Mouse (Mus musculus) retina, embryonic 14.5 days (tissue): ENCODE results near the gene Cd37.
"Not testable (repeated sequence)": the region's sequence is repeated elsewhere in the genome, so short reads cannot be mapped to it uniquely, and the experiment has no call there.

Source experiments
- DNase-seq: peaks from one replicate; pipeline ENCODE4 v3.0.0-alpha.2; 2015; ENCODE audit warnings: low spot score

Gene Cd37

DNA sequence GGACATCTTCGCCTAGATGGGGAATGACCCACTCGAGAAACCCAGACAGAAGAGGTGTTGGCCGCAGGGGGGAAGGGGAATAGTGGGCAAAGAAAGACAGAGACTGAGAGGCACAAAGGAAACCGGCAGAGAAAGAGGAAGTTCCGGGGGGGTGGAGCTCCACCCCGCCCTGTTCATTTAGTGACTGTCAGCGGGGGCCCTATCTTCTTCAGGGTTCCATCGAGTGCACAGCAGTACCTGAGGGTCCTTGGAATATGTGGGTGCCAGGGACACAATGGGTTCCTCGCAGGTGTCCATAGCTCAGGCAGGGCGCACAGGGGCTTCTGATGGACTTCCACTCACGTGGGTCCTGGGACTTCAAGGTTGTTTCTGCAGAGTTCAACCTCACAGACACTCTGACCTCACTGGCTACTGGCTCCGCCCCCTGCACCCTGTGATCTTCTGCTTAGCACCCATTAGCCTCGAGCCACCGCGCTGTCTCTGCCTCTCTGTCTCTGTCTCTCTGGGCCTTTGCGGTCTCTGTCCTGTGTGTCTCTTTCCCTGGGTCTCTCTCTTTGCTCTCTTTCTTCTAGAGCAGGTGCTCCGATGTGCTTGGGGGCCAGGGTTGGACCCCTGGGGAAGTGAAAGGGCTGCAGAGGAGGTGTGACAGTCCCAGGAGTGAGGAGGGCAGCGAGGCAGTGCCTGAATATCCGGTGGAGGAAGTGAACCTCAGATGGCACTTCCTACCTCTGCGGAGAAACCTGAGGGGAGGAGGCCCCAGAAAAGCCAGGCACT, at the start of gene Cd37:
Gene Cd37, minus strand, starts transcription at position 393 of the 774 bp plus-strand sequence.
- DNase-seq, result no peak

DNA sequence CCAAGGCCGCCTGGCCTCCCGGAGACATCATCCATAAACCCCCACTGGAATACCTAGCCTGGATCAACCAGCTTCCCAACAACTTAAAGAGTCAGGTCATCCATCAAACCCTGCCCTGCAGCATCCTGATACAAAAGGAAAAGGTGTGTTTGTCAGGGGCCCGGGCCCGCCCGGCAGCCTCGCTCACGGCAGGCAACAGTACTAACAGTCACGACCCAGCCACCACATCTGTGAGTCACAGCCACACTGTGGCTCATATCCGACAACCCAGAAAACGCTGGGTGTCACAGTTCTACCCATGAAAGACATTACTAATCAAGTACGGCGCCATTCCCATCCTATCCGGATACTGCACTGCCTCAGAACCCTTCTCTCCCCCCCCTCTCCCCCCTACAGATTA, 47.6 kb upstream of the Cd37 start:
- DNase-seq, result no peak

DNA sequence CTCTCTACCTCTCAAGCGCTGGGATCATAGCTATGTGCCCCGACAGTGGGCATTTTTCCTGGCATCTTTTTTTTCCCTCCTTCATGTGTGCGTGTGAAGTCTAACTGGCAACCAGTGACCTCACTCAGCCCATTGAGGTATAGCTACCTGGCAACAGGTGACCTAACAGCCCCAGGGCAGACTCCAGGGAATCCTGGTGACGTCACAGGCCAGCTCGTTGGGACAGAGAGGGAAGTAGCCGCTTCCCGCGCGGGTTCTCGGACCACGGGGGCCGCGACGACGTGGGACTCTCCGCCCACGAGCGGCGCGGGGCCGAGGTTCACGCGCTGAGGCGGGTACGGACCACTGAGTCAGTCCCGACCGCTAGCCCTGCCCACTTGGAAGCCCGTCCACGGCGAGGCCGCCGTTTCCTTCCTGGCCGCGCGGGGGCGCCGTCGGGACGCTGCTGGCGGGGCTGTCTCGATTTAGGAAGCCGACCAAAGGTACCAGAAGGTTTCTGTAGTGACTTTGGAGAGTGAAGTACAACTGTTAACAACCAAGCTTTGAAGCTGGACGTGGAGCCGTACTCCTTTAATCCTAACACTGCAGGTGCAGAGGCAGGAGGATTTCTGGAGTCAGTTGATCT, 38.3 kb upstream of the Cd37 start, which contains the start of gene Slc6a21:
Gene Slc6a21, plus strand, starts transcription at position 378 of the 625 bp plus-strand sequence.
- DNase-seq, result peak; percentile 68

DNA sequence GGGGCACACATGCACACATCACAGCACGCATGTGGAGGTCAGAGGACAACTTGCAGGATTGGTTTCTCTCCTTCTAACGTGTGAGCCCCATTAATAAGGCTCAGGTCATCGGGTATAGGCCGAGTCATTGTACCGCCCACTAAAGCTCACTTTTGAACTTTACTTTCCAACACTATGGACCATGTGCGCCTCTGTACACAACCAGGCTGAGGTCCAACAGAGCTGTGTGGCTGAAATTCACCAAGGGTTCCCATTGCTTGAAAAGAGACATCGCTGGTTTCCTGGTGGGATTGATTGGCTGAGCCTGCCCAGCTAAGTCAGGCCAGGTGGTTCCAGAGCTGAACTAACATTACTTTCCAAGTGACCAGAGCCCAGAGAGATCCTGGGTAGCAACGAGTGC, 34.8 kb upstream of the Cd37 start:
- no peak for DNase-seq

DNA sequence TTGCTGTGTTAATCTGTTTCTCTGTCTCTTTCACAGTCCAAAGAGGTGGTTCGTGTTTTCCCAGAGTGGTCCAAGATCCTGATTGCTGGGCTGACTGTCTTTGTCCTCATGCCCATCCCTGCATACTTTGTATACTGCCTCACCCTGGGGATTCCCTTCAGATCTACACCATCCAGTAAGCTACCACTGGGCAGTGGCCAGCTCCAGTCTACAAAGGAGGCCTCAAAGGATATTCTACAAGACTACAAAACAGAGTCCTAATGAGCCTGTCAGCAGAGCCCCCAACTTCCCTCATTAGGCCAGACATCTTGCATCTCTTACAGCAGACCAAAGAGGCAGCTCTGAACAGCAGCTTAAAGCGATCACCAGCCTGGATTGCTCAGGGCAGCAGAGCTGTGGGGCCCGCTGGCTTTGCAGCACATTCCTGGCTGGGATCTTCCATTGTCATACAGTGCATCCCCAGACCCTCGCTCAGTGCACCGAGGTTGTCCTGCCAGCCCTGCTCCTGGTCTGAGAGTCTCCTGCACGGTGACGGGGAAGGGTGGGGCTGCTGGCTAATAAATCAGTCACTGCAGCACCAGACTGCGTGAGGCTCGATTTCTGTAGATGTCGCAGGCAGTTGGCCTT, 34.0 kb upstream of the Cd37 start:
- peak; percentile 29 for DNase-seq

DNA sequence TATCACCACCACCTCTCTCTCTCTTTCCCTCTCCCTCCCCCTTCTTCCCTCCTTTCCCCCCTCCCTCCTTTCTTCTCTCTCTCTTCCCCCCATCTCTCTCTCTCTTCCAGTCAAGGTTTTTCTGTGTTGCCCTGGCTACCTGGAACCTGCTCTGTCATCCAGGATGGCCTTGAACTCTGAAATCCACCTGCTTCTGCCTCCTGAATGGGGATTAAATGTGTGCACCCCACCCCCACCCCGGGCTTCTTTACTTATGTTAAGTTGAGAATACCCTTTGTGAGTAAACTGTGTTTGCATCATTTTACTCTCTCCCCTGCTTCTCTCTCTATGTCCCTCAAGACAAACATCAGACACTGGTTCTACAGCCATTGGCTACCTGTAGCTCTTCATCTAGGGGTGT, 26.6 kb upstream of the Cd37 start:
- no peak for DNase-seq

DNA sequence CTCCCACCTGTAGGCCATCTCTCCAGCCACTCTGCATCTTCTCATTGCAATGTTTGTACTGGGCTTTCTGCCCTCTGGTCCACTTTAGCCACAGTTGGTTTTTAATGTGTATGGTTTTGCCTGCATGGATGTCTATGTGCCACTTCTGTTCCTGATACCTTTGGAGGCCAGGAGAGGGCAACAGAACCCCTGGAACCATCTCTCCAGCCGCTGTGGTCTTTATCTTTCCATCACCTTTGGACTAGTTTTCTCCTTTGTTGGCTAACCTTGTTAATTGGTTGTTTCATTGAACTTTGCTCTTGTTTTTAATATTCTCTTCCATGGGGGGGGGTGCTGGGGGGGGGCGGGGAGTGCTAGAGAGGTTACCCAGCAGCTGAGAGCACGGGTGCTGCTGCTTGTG, 25.4 kb upstream of the Cd37 start:
- no peak for DNase-seq

DNA sequence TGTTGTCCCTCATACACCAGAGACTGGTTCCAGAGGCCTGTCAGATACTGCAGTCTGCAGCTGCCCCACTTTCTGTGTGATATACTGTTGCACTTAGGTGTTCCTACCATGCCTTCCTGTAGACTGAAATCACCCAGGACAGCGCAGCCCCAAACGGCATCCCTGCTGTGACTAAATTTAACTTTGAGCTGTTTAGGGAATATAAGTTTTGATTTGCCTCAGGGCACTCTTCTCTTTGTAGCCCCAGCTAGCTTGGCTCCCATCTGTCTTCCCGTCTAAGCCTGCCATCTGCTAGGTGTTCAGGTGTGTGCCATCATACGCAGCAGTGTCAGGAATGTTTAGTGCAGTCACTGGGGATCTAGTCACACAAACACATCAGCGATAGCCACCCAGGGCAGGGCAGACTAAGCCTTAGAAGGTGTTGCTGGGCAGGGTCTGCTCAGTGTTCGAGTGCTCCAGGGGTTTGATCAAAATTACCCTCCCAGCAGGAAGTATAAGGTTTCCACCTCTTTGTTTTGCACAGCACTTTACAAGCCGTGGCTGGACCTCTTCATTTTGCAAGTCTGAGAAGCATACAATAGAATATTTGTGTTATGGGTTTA, 24.2 kb upstream of the Cd37 start:
- DNase-seq, result no peak

DNA sequence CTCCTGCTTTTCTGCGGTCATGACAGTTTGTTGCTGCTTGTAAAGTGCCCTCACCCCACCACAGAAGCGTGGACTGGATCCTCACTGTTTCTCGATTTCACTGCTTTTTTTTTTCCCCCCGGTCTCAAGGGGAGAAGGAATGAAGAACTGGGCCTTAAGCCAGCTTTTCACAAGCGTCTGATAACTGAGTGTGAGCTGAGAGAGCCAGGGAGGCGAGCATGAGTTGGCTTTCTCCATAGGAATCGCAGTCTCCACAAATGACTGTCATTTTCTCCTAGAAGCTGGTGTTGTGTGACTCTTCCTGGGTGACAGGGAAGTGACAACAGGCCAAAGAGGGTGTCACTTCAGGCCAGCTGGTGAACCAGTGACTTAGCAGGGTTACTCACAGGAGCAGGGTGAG, 23.4 kb upstream of the Cd37 start:
- no peak for DNase-seq

DNA sequence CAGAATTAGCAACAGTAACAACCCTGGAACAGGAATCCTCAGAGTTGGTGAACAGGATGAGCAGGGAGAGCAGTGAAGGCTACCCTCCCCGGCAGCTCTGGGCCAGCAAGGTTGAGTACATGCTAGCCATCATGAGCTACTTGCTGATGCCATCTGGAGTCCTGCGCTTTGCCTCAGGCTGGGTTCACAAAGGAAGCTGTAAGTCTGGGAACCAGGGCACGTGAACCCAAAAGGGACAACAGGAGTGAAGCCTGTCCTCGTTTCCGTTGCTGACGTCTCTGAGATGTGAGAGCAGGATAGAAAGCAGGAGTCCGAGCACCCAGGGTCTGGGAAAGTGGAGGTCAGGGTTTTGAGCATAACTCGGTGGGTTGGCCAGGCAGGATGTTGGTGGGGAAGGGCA, 20.4 kb upstream of the Cd37 start:
- no peak for DNase-seq

DNA sequence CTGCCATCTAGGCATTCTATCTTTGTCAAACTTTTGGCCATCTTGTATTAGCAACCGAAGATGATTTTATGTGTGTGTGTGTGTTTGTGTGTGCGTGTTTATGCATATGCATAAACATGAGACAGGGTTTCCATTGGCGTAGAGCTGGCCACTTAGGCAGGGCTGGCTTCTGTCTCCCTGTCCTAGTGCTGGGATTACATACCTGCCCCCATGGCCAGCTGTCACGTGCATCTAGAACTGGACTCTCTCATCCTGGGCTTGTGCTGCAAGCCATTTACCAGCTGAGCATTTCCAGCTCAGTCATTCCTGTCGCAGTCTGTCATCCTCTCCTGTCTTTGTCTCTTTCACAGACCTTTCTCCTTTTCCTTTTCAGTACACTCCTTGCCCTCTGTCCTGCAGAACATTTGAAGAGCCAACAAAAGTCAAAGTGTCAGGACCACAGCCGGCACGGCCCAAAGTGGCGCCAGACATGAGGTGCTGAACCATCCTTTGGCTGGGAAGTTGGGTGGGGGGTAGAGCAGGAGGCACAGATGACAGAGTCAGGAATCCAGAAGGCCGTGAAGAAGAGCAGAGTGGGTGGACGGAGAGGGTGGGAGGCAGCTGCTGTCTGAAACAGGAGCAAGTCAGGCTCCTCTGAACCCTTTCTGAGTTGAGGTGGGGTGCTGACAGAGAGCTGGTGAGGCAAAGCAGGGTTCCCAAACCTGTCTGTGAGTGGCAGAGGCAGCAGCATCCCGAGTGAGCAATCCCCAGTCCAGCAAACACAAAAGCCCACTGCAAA, 18.3 kb upstream of the Cd37 start:
- DNase-seq, result no peak

DNA sequence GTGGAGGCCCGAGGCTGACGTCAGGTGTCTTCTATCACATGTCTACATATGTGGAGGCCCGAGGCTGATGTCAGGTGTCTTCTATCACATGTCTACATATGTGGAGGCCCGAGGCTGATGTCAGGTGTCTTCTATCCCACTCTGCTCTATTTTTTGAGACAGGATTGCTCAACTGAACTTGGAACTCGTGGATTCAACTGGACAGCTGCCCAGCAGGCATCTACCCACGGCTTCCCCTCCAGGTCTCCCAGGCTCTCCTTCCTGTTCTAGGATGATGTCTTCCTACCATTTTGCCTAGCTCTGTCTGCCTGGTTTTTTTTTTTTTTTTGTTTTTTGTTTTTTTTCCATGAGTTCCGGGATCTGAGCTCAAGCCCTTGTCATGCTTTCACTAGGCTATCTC, 16.9 kb upstream of the Cd37 start:
- not testable (repeated sequence) for DNase-seq

DNA sequence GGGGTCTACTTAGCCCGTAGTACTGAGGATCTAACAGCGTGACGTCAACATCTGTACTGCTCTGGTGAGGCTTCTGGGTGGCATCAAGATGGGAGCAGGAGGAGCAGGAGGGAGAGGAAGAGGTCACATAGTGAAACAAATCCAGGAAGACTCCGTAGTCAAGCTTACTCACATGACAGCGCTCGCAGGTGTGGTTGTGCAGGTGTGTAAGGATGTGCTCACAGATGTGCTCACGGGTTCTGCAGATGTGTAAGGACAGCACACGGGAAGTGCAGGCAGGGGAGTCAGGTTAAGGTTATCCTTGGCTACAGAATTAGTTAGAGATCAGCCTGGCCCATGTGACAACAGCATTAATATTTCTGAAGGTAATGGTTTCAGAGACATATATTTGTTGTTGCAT, 14.9 kb upstream of the Cd37 start:
- no peak for DNase-seq

DNA sequence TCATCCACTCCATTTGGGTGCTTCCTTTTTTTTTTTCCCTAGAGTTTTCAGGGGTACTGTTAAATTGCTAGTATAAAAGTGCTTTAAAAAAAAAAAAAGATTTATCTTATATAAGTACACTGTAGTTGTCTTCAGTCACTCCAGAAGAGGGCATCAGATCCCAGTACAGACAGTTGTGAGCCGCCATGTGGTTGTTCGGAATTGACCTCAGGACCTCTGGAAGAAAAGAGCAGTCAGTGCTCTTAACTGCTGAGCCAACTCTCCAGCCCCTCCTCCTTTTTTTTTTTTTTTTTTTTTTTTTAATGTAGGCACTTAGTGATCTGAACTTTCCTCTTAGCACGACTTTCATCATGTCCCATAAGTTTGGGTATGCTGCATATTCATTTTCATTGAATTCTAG, 8.8 kb upstream of the Cd37 start:
- no peak for DNase-seq

DNA sequence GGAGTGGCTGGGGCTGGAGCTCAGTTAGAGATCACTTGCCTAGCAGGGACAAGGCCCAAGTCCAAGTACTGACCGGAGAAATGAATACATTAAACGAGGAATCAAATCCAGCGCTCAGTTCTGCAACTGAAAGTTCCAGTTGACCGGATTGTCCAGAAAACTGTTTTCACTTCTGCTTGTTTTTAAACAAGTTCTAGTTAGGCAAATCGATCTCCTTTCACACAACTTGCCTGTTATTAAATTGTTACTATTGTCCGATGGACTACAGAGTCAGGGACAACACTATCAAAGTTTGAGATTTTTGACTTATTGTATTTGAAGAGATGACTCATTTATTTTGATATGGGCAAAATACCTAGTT, 2.5 kb upstream of the Cd37 start:
- no peak for DNase-seq

DNA sequence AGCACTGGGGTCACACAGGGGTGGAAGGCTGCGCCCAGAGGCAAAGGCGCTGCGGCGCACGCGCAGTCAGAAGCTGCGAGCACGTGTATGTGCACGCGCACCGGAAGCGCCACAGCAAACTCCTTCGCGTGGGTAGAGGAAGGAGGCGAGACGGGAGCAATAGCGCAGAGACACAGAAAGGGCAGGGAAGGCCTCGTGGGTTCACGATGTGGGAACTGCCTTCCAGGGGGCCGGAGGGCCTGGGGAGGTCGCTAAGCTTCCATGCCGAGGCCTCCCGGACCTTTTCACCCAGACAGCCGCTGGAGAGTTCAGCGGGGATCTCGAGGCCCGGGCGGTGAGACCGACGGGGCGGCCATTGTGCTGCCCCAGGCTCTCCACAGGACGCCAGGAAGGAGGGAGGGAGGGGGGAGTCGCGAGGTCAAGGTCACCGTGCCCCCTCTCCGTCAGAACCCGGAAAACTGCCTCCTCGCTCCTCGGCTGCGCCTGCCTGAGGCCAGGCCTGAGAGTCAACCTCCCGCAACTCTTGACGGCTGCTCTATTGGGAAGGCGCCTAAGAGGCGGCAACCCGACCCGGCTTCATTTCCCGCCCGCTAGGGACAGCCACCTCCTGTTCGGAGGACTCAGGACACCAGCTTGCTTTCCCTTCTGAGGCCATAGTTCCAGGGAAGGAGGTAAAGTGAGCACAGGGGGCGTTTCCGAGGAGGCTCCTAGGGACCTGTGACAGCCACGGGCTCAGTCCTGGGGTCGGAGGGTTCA, 1.9 kb upstream of the Cd37 start, which contains the start of gene Slc6a16:
Gene Slc6a16, plus strand, starts transcription at position 453 of the 756 bp plus-strand sequence.
- peak; percentile 67 for DNase-seq

DNA sequence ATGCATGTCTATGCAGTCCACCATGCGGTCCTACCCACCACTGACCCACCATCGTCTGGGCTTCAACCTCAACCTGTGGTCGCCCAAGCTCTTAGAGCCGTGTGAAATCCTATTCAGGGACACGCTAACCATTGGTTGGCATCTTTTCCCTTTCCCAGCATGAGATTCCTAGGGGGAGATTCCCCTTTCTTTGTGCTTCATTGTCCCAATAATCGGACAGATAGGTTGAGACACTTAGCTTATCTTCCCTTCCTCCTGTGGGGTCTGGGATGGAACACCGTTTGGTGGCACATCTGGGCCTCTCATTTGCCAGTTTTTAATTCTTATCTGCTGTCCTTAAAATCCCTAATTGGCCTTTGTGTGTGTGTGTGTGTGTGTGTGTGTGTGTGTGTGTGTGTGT, 1.2 kb upstream of the Cd37 start:
- no peak for DNase-seq

DNA sequence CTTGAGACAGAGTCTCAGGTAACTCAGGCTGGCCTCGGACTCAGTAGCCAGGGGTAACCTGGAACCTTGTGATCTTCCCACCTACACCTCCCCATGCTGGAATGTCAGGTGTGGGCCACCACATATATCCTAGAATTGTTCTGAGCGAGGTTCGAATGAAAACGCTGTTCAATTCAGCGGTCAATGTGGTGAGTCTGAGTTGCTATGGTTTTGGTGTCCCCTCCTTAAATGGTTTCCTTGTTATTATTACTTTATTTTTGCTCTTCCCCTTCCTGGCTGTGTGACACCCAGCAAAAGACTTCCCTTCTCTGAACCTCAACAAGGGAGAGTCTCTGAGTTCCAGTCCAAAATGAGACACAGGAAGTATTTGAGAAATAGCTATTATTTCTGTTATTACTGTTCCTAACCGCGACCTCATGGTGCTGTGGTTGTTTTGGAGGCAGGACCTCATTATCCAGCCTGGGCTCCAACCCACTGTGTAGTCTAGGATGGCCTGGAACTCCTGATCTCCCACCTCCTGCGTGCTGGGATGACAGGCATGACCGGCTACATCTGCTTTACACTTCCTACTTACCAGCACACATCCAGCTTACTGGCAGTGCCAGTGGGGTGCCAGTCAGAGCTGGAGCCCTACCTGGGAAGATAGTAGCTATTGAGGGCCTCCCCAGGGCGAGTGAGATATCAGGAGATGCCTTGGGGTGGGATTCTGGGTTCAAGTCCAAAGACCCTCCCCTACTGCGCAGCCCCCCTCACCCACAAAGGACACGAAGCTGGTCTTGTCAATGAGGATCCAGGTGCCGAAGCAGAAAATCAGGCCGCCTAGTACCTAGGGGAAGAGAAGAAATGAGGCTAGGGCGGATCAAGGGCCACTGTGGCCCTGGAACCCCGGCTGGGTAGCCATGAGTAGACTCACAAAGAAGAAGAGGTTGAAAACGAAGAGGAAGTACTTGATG, 892 bp downstream of the Cd37 start:
- DNase-seq, result no peak

DNA sequence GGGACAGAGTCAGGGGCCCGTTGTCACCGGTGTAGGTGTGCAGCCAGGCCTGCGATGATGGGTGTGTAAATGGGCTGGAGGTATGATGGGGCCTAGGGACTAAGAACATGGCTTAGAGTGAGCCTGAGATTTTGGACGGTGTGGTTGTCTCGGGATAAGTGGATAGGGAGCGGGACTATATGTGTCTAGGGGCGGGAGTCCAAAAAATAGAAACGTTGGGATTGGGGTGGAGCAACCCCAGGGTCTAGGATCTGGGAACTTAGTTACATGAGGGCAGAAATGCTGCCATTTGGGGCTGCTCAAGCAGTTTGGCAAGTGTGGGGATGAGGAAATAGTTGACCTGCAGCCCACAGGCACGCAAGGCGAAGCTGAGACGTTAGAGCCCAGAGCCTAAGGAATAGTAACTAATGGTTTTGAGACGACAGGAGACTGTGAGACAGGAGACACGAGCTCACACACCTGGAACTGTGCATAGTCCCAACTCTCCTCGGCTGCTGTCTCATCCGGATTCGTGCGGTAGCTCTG, 3.2 kb downstream of the Cd37 start:
- DNase-seq, result no peak
